18 mouse cellular contexts compared by ENCODE assay signal in genomic region chr7:118122235-118122634, GRCm38 (mm10).
"Had no signal": no experiment of that assay in that cellular context is flagged by ENCODE, and none has a peak within 500 bp of the region (broad histone marks: within the 10 kb centered on the region; RNA-seq: fewer than 3 reads in every experiment).

No protein-coding gene starts in this region.

- H3K9ac ChIP-seq: lung, embryonic 14.5 days; midbrain, embryonic 13.5 days; neural tube, embryonic 13.5 days; neural tube, embryonic 15.5 days had no signal

- H3K4me2 ChIP-seq: lung, embryonic 14.5 days; midbrain, embryonic 13.5 days; neural tube, embryonic 13.5 days; neural tube, embryonic 15.5 days had no signal

- H3K27ac ChIP-seq: midbrain, embryonic 10.5 days; midbrain, embryonic 13.5 days; neural tube, embryonic 13.5 days; neural tube, embryonic 15.5 days had no signal

- H3K9me3 ChIP-seq: midbrain, embryonic 10.5 days; midbrain, embryonic 13.5 days; neural tube, embryonic 13.5 days; neural tube, embryonic 15.5 days had no signal

- DNase-seq: lung, adult 18-20 months; lung, embryonic 14.5 days; lung, postnatal 10 days; lung, postnatal 4 days; retina, postnatal 1 day; right cerebral cortex, adult 18-20 months; right cerebral cortex, postnatal 25 days; right cerebral cortex, postnatal 4 days; spleen, adult 18-20 months; thymus, adult 18-20 months; thymus, postnatal 14 days; thymus, postnatal 36 days had no signal

- H3K4me3 ChIP-seq: midbrain, embryonic 10.5 days; midbrain, embryonic 13.5 days; myocyte; neural tube, embryonic 13.5 days; neural tube, embryonic 15.5 days had no signal

- ATAC-seq: midbrain, embryonic 13.5 days; midbrain, embryonic 16.5 days had no signal

- H3K27me3 ChIP-seq: midbrain, embryonic 13.5 days; neural tube, embryonic 13.5 days; neural tube, embryonic 15.5 days had no signal
